Mouse (Mus musculus): ENCODE data around the gene Abcc5.

DNA sequence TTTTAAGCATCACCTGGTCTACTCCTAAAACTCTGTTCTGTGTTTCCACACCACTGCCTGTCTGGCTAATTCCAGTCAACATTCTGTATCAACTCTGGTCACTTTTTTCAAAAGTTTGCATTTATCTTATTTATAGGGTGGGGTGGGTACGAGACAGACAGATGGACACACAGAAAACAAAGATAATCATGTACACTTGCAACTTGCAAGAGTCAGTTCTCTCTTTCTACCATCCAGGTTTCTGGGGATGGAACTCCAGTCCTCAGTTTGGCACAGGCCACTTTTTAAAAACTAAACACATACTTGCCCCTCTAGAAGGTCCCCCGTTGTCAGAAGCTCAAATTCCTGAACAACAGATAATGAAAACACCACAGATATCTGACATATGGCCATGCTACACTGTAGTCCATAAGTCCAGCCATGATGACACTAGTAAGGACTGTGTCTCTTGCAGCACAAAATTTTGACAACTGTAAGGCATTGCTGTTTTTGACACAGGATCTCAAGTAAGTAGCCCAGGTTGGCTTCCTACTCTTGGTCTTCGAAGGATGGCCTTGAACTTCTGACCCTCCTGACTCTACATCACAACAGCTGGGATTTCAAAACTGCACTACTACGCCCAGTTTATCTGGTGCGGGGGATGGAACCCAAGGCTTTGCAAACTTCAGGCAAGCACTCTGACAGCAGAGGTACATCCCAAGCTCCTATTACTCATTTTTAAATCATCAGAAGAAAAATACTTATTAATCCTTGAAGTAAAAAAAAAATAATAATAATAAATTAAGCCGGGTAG is 3.1 kb downstream of the Abcc5 start:
- TF ChIP-seq CTCF (IDR thresholded peaks at IDR 0.05; ENCODE audit: insufficient read depth, low read depth, low read length) (no peak), POLR2A (IDR thresholded peaks at IDR 0.05; ENCODE audit: insufficient read depth, low read depth, low read length) (no peak)
